Comparison of ENCODE assay signal across 13 mouse cellular contexts in genomic region chr6:20604170-20604569, GRCm38 (mm10).
DNase-seq lines count a peak whose midpoint lies in the region; ATAC-seq and TF ChIP-seq lines count a peak whose summit lies in the region.
"Had no signal": no experiment of that assay in that cellular context is flagged by ENCODE, and none has a peak within 500 bp of the region (broad histone marks: within the 10 kb centered on the region; RNA-seq: fewer than 3 reads in every experiment).

No protein-coding gene starts in this region.

- H3K27ac ChIP-seq in hindbrain, embryonic 13.5 days, result no peak overlapping the region
- H3K27ac ChIP-seq in hindbrain, embryonic 11.5 days (ENCODE audit: low read depth, low read length), result no peak overlapping the region
- H3K27ac ChIP-seq in cerebellum, adult 2 months (ENCODE audit: insufficient read depth, low read length), result no peak overlapping the region
- H3K27ac ChIP-seq: limb, embryonic 15.5 days; macrophage had no signal

- ATAC-seq in hindbrain, embryonic 13.5 days (ENCODE audit: low FRiP score), result 0 out of 2 replicates have a peak, but pooled peaks have one; percentile 68
- no peak for ATAC-seq in hindbrain, embryonic 11.5 days (ENCODE audit: low FRiP score)

- H3K36me3 ChIP-seq in hindbrain, embryonic 13.5 days, result no peaks in the 10 kb centered on the region
- no peaks in the 10 kb centered on the region for H3K36me3 ChIP-seq in hindbrain, embryonic 11.5 days (ENCODE audit: control insufficient read depth, insufficient read depth, low read length)
- H3K36me3 ChIP-seq: limb, embryonic 15.5 days had no signal

- no peaks in the 10 kb centered on the region for H3K9me3 ChIP-seq in hindbrain, embryonic 13.5 days
- H3K9me3 ChIP-seq in hindbrain, embryonic 11.5 days (ENCODE audit: control insufficient read depth, low read length), result no peaks in the 10 kb centered on the region
- H3K9me3 ChIP-seq: limb, embryonic 15.5 days had no signal

- no peak for TF ChIP-seq CTCF in cerebellum, adult 2 months (IDR thresholded peaks at IDR 0.05; ENCODE audit: borderline replicate concordance, insufficient read depth, low read depth, low read length)

- intact Hi-C loops in heart, postnatal 14 days (cut with DNase I), result no loop called here

- no peaks in the 10 kb centered on the region for H3K27me3 ChIP-seq in hindbrain, embryonic 13.5 days
- H3K27me3 ChIP-seq in hindbrain, embryonic 11.5 days (ENCODE audit: control insufficient read depth, insufficient read depth, low read length), result no peaks in the 10 kb centered on the region
- no peaks in the 10 kb centered on the region for H3K27me3 ChIP-seq in cerebellum, adult 2 months (ENCODE audit: control insufficient read depth, insufficient read depth, low read length)
- H3K27me3 ChIP-seq: limb, embryonic 15.5 days had no signal

- no peak overlapping the region for H3K4me3 ChIP-seq in hindbrain, embryonic 13.5 days
- H3K4me3 ChIP-seq in hindbrain, embryonic 11.5 days (ENCODE audit: low read depth, low read length), result no peak overlapping the region
- H3K4me3 ChIP-seq in cerebellum, adult 2 months (replicated peaks; ENCODE audit: insufficient read depth, low read depth, low read length), result no peak overlapping the region
- H3K4me3 ChIP-seq: limb, embryonic 15.5 days had no signal

- H3K4me2 ChIP-seq in hindbrain, embryonic 13.5 days, result no peak overlapping the region
- H3K4me2 ChIP-seq in hindbrain, embryonic 11.5 days (replicated peaks; ENCODE audit: low read depth, low read length), result no peak overlapping the region
- H3K4me2 ChIP-seq: limb, embryonic 15.5 days had no signal

- no peak overlapping the region for H3K9ac ChIP-seq in hindbrain, embryonic 13.5 days
- no peak overlapping the region for H3K9ac ChIP-seq in hindbrain, embryonic 11.5 days (ENCODE audit: low read depth, low read length)
- H3K9ac ChIP-seq: limb, embryonic 15.5 days had no signal

- 93% methylated on average over 2 of the region's 2 CpGs for WGBS in hindbrain, embryonic 13.5 days
- 93% methylated on average over 2 of the region's 2 CpGs for WGBS in hindbrain, embryonic 11.5 days
- WGBS in cerebellum, adult 2 months, result 11% methylated on average over 2 of the region's 2 CpGs

- no peak for DNase-seq in hindbrain, embryonic 11.5 days (ENCODE audit: low spot score)
- peak; percentile 1 for DNase-seq in adrenal gland, postnatal 25 days
- peak; percentile 89 to 96 for DNase-seq in cerebellum, adult 2 months
- DNase-seq in layer of hippocampus, adult 8-10 months (ENCODE audit: low spot score in 2 of 2), result peak; percentile 60 to 65
- DNase-seq in heart, postnatal 14 days, result no peak
- no peak for DNase-seq in ovary, postnatal 14 days (ENCODE audit: low spot score)
- no peak for DNase-seq in gastrocnemius, adult 18-20 months (ENCODE audit: low spot score)
- DNase-seq: gastrocnemius, postnatal 25 days; heart, postnatal 36 days; kidney, postnatal 10 days had no signal

- no peaks in the 10 kb centered on the region for H3K4me1 ChIP-seq in hindbrain, embryonic 13.5 days (replicated peaks)
- no peaks in the 10 kb centered on the region for H3K4me1 ChIP-seq in hindbrain, embryonic 11.5 days (replicated peaks; ENCODE audit: control insufficient read depth, insufficient read depth, low read length)
- H3K4me1 ChIP-seq in cerebellum, adult 2 months (ENCODE audit: control insufficient read depth, insufficient read depth, low read length), result peaks cover 5% of the 10 kb centered on the region; the same call in 1 of the 2 replicates
- H3K4me1 ChIP-seq: limb, embryonic 15.5 days had no signal

- no peak for TF ChIP-seq POLR2A in cerebellum, adult 2 months (IDR thresholded peaks at IDR 0.05; ENCODE audit: borderline replicate concordance, insufficient read depth, low read length)

Comparison
In these comparisons a context has a peak if more than half of its experiments do, and no peak if none do; other contexts are left out.
1. DNase-seq: peak in adrenal gland, postnatal 25 days (single experiment), cerebellum, adult 2 months (2 of 2) and layer of hippocampus, adult 8-10 months (2 of 2); none in hindbrain, embryonic 11.5 days (single experiment), heart, postnatal 14 days (0 of 2), ovary, postnatal 14 days (single experiment) and gastrocnemius, adult 18-20 months (single experiment).